Mouse (Mus musculus) stomach, embryonic 16.5 days (tissue): ENCODE data around the gene Elp6. TPM values are rescaled to one million over a fixed set of nuclear protein-coding genes. Genes with fewer than 3 reads are reported as not detected.

ENCODE experiments used
- ATAC-seq: fragments of 200-750 bp; cut with Nextera tagmentation; 2 replicates; pipeline ENCODE4 v1.8.0; 2017; ENCODE audit warnings: moderate number of reproducible peaks, moderate TSS enrichment; ENCODE audit not compliant: insufficient read depth, low FRiP score
- H3K27ac ChIP-seq: fragments of 300-500 bp; sonication (generic); 2 replicates; pipeline ENCODE4 v1.5.1; 2014; ENCODE audit warnings: low read length
- H3K27me3 ChIP-seq: fragments of 300-500 bp; sonication (generic); 2 replicates; pipeline ENCODE4 v1.6.1; 2014; ENCODE audit warnings: low read length, control low read depth, mixed read lengths; ENCODE audit not compliant: control insufficient read depth, insufficient read depth
- H3K36me3 ChIP-seq: fragments of 300-500 bp; sonication (generic); 2 replicates; pipeline ENCODE4 v1.6.1; 2014; ENCODE audit warnings: low read length; ENCODE audit not compliant: control insufficient read depth, insufficient read depth
- H3K4me1 ChIP-seq: fragments of 300-500 bp; sonication (generic); 2 replicates; pipeline ENCODE4 v1.6.1; 2014; ENCODE audit warnings: low read length, control low read depth, mixed read lengths; ENCODE audit not compliant: control insufficient read depth, insufficient read depth
- H3K4me2 ChIP-seq: fragments of 300-500 bp; sonication (generic); 2 replicates; pipeline ENCODE4 v1.6.1; 2014; ENCODE audit warnings: low read depth, low read length, mixed read lengths
- H3K4me3 ChIP-seq: fragments of 300-500 bp; sonication (generic); replicated peaks from 2 replicates; pipeline ENCODE4 v1.5.1; 2014; ENCODE audit warnings: mild to moderate bottlenecking, low read length
- H3K9ac ChIP-seq: fragments of 300-500 bp; sonication (generic); 2 replicates; pipeline ENCODE4 v1.6.1; 2014; ENCODE audit warnings: low read length
- H3K9me3 ChIP-seq: fragments of 300-500 bp; sonication (generic); replicated peaks from 2 replicates; pipeline ENCODE4 v1.6.1; 2016; ENCODE audit warnings: low read length, control low read depth; ENCODE audit not compliant: control insufficient read depth
- WGBS: fragments of 180-500 bp; shearing (Covaris S2); extraction: QIAGEN DNeasy Blood & Tissue Kit; methylation state at CpG from one replicate; pipeline ENCODE4 v1.1.7; 2014; 5-methylcytosine and 5-hydroxymethylcytosine counted together
- polyA plus RNA-seq: library from polyadenylated mRNA; unstranded; fragments of >200 nt; fragmentation: Nextera tagmentation; extraction: Ambion mirVana; gene quantifications from 2 replicates; pipeline ENCODE4 v1.2.1, GENCODE M21; 2015

Gene Elp6
- polyA plus RNA-seq, 1 experiment from 2014 or later, result 18.4 TPM

DNA sequence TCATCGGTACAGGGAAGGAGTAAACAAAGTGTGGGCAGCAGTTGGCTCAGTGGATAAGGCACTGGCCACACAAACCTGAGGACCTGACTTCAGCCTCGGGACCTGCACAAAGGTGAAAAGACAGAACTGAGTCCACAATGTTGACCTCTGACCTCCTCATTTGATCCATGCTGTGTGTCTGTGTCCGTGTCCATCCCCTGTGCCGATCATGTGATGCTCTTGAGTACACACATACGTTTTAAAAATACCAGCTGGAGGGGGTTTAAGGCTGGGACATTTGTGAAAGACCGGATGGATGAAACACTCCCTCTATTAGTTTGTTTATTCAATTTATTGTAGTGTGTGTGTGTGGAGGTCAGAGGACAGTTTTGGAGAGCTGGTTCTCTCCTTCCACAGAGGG lies 38.8 kb downstream of the Elp6 start:
- no peak for ATAC-seq
- H3K4me2 ChIP-seq, result no peak overlapping the region
- 0 out of 2 replicates have a peak, but pooled peaks cover 5% of the 10 kb centered on the region for H3K4me1 ChIP-seq
- H3K27ac ChIP-seq, result no peak overlapping the region
- no peaks in the 10 kb centered on the region for H3K9me3 ChIP-seq
- WGBS, result 38% methylated on average over 6 of the region's 6 CpGs
- H3K9ac ChIP-seq, result no peak overlapping the region
- H3K36me3 ChIP-seq, result no peaks in the 10 kb centered on the region
- H3K27me3 ChIP-seq, result no peaks in the 10 kb centered on the region
- no peak overlapping the region for H3K4me3 ChIP-seq

DNA sequence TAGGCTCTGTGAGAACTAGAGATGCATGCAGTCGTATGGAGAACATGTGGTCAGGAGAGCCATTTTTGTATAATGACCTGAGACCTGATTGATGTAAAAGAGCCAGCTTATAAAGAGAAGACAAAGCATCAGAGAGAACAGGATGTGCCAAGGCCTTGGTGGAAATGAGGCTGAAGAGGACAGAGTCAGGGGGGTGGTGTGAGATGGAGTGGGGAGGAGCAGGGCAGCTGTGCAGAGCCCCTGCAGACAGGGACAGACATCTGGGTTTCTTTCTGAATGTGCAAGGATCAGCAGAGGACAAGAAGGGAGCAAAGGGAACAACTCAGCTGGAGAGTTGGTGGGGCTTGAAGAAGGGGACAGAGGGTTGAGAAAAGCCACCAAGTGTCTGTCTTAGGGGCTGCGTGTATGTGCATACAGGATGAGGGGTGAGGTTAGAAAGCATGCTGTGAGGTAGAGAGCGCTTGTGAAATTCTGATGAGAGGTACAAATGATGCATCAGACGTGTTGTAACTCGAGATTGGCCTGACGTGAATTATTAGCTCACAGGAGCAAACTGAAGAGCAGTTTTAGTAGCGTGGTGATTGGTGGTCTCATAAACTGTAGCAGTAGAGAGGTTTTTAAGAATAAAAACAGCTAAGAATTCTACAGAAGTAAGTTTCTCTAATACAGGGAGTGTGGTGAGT lies 40.2 kb downstream of the Elp6 start:
- no peak overlapping the region for H3K9ac ChIP-seq
- ATAC-seq, result no peak

GRCm38 (mm10) chr9:110348899-110349298 lies 43.9 kb downstream of the Elp6 start:
- Histone ChIP-seq H3K4me1 (0 out of 2 replicates have a peak, but pooled peaks cover under 1% of the 10 kb centered on the region), H3K4me2 (no peak overlapping the region), H3K9ac (no peak overlapping the region), H3K36me3 (no peaks in the 10 kb centered on the region), H3K4me3 (no peak overlapping the region), H3K9me3 (no peaks in the 10 kb centered on the region), H3K27me3 (no peaks in the 10 kb centered on the region), H3K27ac (no peak overlapping the region)
- 76% methylated on average over 4 of the region's 4 CpGs for WGBS
- no peak for ATAC-seq

More for the DNA sequence above, 40.2 kb downstream of the Elp6 start:
- Histone ChIP-seq H3K4me3 (no peak overlapping the region), H3K4me2 (no peak overlapping the region), H3K4me1 (0 out of 2 replicates have a peak, but pooled peaks cover 5% of the 10 kb centered on the region), H3K27me3 (no peaks in the 10 kb centered on the region), H3K9me3 (no peaks in the 10 kb centered on the region), H3K27ac (no peak overlapping the region), H3K36me3 (no peaks in the 10 kb centered on the region)
- 53% methylated on average over 7 of the region's 7 CpGs for WGBS

- no peak overlapping the region for H3K4me2 ChIP-seq
These were observed 45.2 kb downstream of the Elp6 start for GRCm38 (mm10) chr9:110350188-110350587.

DNA sequence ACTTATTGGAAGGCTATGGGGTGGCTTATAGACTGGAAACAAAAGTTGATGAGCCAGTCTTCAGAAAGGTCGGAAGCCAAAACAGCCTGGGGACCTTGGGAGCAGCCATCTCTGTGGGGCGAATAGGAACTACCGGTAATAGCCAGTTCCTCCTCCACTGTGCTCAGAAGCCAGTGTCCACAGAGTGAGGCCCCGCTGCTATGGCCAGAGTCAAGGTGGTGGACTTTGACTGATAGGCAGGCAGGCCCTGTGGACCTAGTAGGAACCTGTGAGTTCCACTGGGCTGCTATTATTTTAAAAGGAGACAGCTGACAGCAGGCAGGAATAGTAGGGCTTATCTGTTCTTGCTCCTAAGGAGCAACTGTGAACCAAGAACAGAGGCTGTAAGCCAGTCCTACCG lies 45.6 kb downstream of the Elp6 start:
- Histone ChIP-seq H3K4me2 (no peak overlapping the region), H3K36me3 (no peaks in the 10 kb centered on the region), H3K4me1 (no peaks in the 10 kb centered on the region), H3K27ac (peak overlapping the region; percentile 58), H3K4me3 (no peak overlapping the region), H3K9ac (no peak overlapping the region), H3K9me3 (no peaks in the 10 kb centered on the region), H3K27me3 (no peaks in the 10 kb centered on the region)
- ATAC-seq, result no peak
- WGBS, result 76% methylated on average over 5 of the region's 5 CpGs

More at GRCm38 (mm10) chr9:110350188-110350587, 45.2 kb downstream of the Elp6 start:
- Histone ChIP-seq H3K27ac (peak overlapping the region; percentile 69), H3K27me3 (no peaks in the 10 kb centered on the region), H3K9ac (no peak overlapping the region), H3K4me1 (no peaks in the 10 kb centered on the region), H3K4me3 (no peak overlapping the region), H3K9me3 (no peaks in the 10 kb centered on the region), H3K36me3 (no peaks in the 10 kb centered on the region)
- ATAC-seq, result no peak
- WGBS, result 83% methylated on average over 5 of the region's 5 CpGs

GRCm38 (mm10) chr9:110351350-110351749 lies 46.4 kb downstream of the Elp6 start:
- 76% methylated on average over 2 of the region's 2 CpGs for WGBS
- Histone ChIP-seq H3K9me3 (no peaks in the 10 kb centered on the region), H3K27ac (no peak overlapping the region; the same call in 1 of the 2 replicates), H3K4me3 (no peak overlapping the region), H3K9ac (no peak overlapping the region), H3K4me2 (no peak overlapping the region), H3K36me3 (no peaks in the 10 kb centered on the region), H3K4me1 (no peaks in the 10 kb centered on the region), H3K27me3 (no peaks in the 10 kb centered on the region)
- ATAC-seq, result no peak

DNA sequence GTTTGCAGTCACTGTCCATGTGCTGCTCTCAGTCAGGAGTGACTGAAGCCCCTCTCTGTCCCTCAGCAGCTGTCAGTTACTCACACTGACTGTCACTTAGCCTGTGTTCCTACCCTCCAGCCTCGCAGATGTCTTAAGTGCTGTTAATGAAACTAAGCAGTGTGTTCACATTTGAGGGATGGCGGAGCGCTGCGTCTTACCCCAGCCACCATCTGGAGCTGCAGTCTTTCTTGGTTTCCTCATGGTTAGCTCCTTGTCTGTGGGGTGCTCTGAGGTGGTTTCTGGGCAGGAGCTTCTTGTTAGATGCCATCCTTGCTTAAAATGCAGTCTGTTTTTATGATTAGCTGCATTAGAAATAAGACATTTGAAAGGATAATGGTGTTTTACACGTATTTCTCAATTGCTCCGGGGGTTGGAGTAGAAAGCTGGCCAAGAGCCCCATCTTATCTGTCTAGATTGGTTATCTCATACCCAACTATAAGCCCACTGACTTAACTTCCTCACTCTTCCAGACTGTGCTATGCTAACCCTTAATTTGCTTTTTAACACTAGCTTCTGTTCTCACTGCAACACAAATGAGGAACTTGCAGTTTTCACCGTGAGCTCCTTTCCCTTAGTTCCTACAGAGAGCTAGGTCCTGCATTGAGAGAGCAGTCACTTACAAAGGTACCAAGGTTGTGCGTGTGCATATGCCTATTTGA lies 47.1 kb downstream of the Elp6 start:
- H3K9ac ChIP-seq, result no peak overlapping the region
- no peaks in the 10 kb centered on the region for H3K4me1 ChIP-seq
- no peaks in the 10 kb centered on the region for H3K27me3 ChIP-seq
- H3K9me3 ChIP-seq, result no peaks in the 10 kb centered on the region
- no peak for ATAC-seq
- H3K4me3 ChIP-seq, result no peak overlapping the region
- H3K27ac ChIP-seq, result no peak overlapping the region
- 84% methylated on average over 8 of the region's 8 CpGs for WGBS
- no peaks in the 10 kb centered on the region for H3K36me3 ChIP-seq
- H3K4me2 ChIP-seq, result no peak overlapping the region

DNA sequence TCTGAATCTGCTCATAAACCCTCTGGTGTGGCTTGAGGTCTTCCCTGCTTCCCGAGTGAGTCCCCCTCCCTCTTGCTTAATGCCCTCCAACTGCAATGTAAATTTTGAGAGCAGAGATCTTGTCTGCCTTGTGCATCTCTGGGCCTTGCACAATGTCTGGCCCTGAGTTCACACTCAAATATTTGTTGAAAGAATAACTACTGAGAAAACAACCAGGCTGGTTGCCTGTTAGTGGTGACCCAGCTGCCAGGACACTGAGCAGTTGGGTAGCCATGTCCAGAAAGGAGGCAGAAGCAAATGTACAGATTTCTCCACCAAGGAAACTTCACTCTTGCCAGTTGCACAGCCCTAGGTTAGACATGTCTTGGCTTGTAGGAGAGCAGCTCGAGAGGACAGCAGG lies 53.4 kb downstream of the Elp6 start:
- H3K9me3 ChIP-seq, result no peaks in the 10 kb centered on the region
- H3K27ac ChIP-seq, result no peak overlapping the region
- H3K36me3 ChIP-seq, result no peaks in the 10 kb centered on the region
- no peak overlapping the region for H3K4me3 ChIP-seq
- no peak overlapping the region for H3K9ac ChIP-seq
- H3K4me1 ChIP-seq, result no peaks in the 10 kb centered on the region
- H3K27me3 ChIP-seq, result no peaks in the 10 kb centered on the region
- WGBS, result 77% methylated on average over 2 of the region's 2 CpGs
- ATAC-seq, result no peak
- no peak overlapping the region for H3K4me2 ChIP-seq

GRCm38 (mm10) chr9:110361299-110361698 lies 56.3 kb downstream of the Elp6 start:
- Histone ChIP-seq H3K36me3 (no peaks in the 10 kb centered on the region), H3K4me1 (no peaks in the 10 kb centered on the region), H3K9me3 (no peaks in the 10 kb centered on the region), H3K9ac (no peak overlapping the region), H3K4me2 (no peak overlapping the region), H3K4me3 (no peak overlapping the region), H3K27me3 (no peaks in the 10 kb centered on the region), H3K27ac (no peak overlapping the region)
- 56% methylated on average over 12 of the region's 12 CpGs for WGBS
- no peak for ATAC-seq
